Mouse (Mus musculus): ENCODE measurements around the gene Slc16a2. TPM values are rescaled to one million over a fixed set of nuclear protein-coding genes. Genes with fewer than 3 reads are reported as not detected.

The Slc16a2 gene
- polyA plus RNA-seq, 1 experiment from 2014 or later: 14.8 TPM

- WGBS: 31% methylated on average over 37 of the region's 37 CpGs
- Histone ChIP-seq H3K4me3 (replicated peaks; ENCODE audit: low read depth, low read length) (peak overlapping the region; percentile 51), H3K27me3 (ENCODE audit: insufficient read depth, low read length) (no peaks in the 10 kb centered on the region), H3K4me1 (replicated peaks; ENCODE audit: insufficient read depth, low read length) (no peaks in the 10 kb centered on the region), H3K36me3 (ENCODE audit: insufficient read depth, low read length) (no peaks in the 10 kb centered on the region), H3K27ac (peak overlapping the region; percentile 54; the same call in 1 of the 2 replicates), H3K9me3 (replicated peaks; ENCODE audit: low read length) (no peaks in the 10 kb centered on the region), H3K4me2 (ENCODE audit: low read length) (peak overlapping the region; percentile 76), H3K9ac (ENCODE audit: low read depth, low read length) (peak overlapping the region; percentile 58)
- ATAC-seq (replicated peaks; ENCODE audit: low FRiP score, low read depth) (peak; percentile 8), DNase-seq (ENCODE audit: low spot score) (peak; percentile 1)
- no peak for TF ChIP-seq CTCF (IDR thresholded peaks at IDR 0.05; ENCODE audit: low read depth)
Measured at GRCm38 (mm10) chrX:103821195-103821831, 470 bp downstream of the Slc16a2 start.

DNA sequence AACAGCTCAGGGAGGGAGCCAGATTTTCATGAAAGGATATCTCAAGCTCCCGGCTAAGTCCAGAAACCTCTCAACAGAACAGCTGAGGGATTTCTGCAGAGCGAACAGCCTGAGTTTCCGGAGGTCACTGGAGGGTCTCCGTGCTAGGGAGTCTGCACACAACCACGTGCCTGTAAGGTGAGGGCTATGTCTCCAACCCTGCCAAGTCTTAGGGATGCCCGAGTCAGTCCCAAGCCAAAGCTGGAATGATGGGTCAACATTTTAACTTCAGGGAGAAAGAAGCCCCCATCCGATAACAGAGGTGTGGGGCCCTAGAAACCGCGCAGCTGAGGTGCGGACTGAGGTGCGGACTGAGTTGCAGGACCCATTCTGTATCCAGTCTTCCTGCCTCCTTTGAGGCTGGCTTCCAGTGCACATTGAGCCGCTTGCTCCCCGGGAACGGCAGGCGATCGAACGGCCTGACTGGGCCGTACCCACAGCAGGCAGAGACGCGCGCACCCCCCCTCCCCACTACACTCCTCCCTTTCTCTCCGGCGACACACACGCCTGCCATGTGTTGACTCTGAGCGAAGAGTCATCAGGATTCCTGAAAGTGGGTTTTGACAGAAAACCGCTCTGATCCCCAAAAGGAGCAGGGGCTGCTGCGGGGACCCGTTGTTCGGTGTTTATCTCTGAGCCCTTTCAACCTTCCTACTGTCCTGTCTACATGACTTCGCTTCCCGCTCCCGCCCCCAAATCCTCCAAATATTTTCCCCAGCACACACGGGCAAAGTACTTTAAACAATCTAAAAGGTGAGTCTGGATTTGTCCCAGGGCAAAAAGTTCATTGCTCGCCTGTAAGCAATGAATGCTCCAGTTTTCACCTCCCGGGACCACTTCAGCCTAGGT is 1.2 kb downstream of the Slc16a2 start:
- H3K27ac ChIP-seq: no peak overlapping the region
- H3K9ac ChIP-seq (ENCODE audit: low read depth, low read length): peak overlapping the region; percentile 58
- H3K36me3 ChIP-seq (ENCODE audit: insufficient read depth, low read length): no peaks in the 10 kb centered on the region
- no peaks in the 10 kb centered on the region for H3K4me1 ChIP-seq (replicated peaks; ENCODE audit: insufficient read depth, low read length)
- TF ChIP-seq CTCF (IDR thresholded peaks at IDR 0.05; ENCODE audit: low read depth): no peak
- peak overlapping the region; percentile 76 for H3K4me2 ChIP-seq (ENCODE audit: low read length)
- H3K27me3 ChIP-seq (ENCODE audit: insufficient read depth, low read length): no peaks in the 10 kb centered on the region
- no peaks in the 10 kb centered on the region for H3K9me3 ChIP-seq (replicated peaks; ENCODE audit: low read length)
- 0 out of 2 replicates have a peak, but pooled peaks have one; percentile 24 for ATAC-seq (replicated peaks; ENCODE audit: low FRiP score, low read depth)
- peak; percentile 11 for DNase-seq (ENCODE audit: low spot score)
- H3K4me3 ChIP-seq (replicated peaks; ENCODE audit: low read depth, low read length): peak overlapping the region; percentile 51
- 33% methylated on average over 35 of the region's 35 CpGs for WGBS

DNA sequence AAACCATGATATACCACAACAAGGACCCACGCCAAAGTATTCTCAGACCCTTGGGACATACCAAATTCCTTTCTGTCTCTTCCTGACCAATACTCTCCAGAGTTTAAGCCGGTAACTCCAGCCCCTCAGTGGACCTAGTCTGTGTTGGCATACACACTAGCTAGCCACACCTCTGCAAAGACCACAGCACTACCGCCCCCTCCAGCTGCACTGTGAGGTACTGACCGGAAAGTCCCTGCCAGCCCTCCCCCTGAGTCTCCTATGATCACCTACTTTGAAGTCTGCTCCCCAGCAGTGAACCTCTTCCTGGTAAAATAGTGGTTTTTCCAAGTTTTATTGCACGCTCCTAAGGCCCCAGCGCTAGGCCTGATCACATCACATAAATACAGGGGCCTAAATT is 2.5 kb downstream of the Slc16a2 start:
- Histone ChIP-seq H3K36me3 (ENCODE audit: insufficient read depth, low read length) (no peaks in the 10 kb centered on the region), H3K27ac (no peak overlapping the region), H3K27me3 (ENCODE audit: insufficient read depth, low read length) (no peaks in the 10 kb centered on the region), H3K9ac (ENCODE audit: low read depth, low read length) (no peak overlapping the region), H3K9me3 (replicated peaks; ENCODE audit: low read length) (no peaks in the 10 kb centered on the region), H3K4me3 (replicated peaks; ENCODE audit: low read depth, low read length) (no peak overlapping the region), H3K4me1 (replicated peaks; ENCODE audit: insufficient read depth, low read length) (no peaks in the 10 kb centered on the region), H3K4me2 (ENCODE audit: low read length) (peak overlapping the region; percentile 76; the same call in 1 of the 2 replicates)
- TF ChIP-seq CTCF (IDR thresholded peaks at IDR 0.05; ENCODE audit: low read depth): 0 out of 2 replicates have a peak, but pooled peaks have one; percentile 15
- WGBS: 60% methylated on average over 6 of the region's 6 CpGs
- no peak for ATAC-seq (replicated peaks; ENCODE audit: low FRiP score, low read depth)
- DNase-seq (ENCODE audit: low spot score): peak; percentile 5

DNA sequence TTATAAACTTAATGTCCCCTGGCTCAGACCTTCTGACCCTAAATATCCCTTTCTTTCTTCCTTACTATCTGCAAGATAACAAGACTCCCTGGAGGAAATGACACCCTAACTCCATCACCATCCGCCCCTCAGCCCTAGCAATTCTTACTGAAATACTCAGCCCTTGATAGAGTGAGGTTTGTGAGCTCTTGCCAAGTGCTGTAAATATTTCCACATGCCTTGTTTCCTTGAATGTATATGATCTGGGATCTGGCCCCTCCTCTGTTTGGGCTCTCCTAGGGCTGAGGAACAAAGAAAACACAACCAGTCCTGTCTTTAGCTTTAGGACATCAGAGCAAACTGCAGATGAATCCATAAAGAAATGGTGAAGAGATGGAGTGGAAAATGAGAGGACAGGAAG is 9.1 kb downstream of the Slc16a2 start:
- no peak for TF ChIP-seq CTCF (IDR thresholded peaks at IDR 0.05; ENCODE audit: low read depth)
- no peaks in the 10 kb centered on the region for H3K4me1 ChIP-seq (replicated peaks; ENCODE audit: insufficient read depth, low read length)
- no peak overlapping the region for H3K27ac ChIP-seq
- no peak overlapping the region for H3K4me3 ChIP-seq (replicated peaks; ENCODE audit: low read depth, low read length)
- no peak overlapping the region for H3K9ac ChIP-seq (ENCODE audit: low read depth, low read length)
- H3K27me3 ChIP-seq (ENCODE audit: insufficient read depth, low read length): 0 out of 2 replicates have a peak, but pooled peaks cover 3% of the 10 kb centered on the region
- H3K36me3 ChIP-seq (ENCODE audit: insufficient read depth, low read length): no peaks in the 10 kb centered on the region
- 63% methylated on average over 1 of the region's 1 CpGs for WGBS
- ATAC-seq (replicated peaks; ENCODE audit: low FRiP score, low read depth): no peak
- no peak overlapping the region for H3K4me2 ChIP-seq (ENCODE audit: low read length)
- peak; percentile 8 for DNase-seq (ENCODE audit: low spot score)
- no peaks in the 10 kb centered on the region for H3K9me3 ChIP-seq (replicated peaks; ENCODE audit: low read length)

DNA sequence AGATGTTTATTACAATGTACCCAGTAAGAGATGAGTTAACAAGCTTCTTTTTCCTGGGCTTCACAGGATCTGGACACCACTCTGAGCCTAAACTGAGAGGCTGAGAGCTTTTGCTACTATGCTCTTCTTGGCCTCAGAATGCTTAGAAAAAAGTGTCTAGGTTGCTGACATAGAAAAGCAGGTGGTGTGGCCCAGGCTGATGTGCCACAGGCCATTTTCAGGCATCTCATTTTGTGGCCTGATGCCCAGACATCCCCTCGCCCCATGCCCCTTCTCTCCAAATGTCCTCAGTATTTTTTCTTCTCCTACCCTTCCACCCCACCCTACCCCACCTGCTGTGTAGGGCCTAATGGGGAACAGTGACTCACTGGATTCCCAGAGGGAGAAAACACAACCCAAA is 11.3 kb downstream of the Slc16a2 start:
- 73% methylated on average over 1 of the region's 1 CpGs for WGBS
- Histone ChIP-seq H3K4me1 (replicated peaks; ENCODE audit: insufficient read depth, low read length) (no peaks in the 10 kb centered on the region), H3K4me2 (ENCODE audit: low read length) (no peak overlapping the region), H3K36me3 (ENCODE audit: insufficient read depth, low read length) (no peaks in the 10 kb centered on the region), H3K27ac (no peak overlapping the region), H3K9ac (ENCODE audit: low read depth, low read length) (no peak overlapping the region), H3K4me3 (replicated peaks; ENCODE audit: low read depth, low read length) (no peak overlapping the region), H3K27me3 (ENCODE audit: insufficient read depth, low read length) (0 out of 2 replicates have a peak, but pooled peaks cover 3% of the 10 kb centered on the region), H3K9me3 (replicated peaks; ENCODE audit: low read length) (no peaks in the 10 kb centered on the region)
- no peak for DNase-seq (ENCODE audit: low spot score)
- no peak for TF ChIP-seq CTCF (IDR thresholded peaks at IDR 0.05; ENCODE audit: low read depth)
- no peak for ATAC-seq (replicated peaks; ENCODE audit: low FRiP score, low read depth)

DNA sequence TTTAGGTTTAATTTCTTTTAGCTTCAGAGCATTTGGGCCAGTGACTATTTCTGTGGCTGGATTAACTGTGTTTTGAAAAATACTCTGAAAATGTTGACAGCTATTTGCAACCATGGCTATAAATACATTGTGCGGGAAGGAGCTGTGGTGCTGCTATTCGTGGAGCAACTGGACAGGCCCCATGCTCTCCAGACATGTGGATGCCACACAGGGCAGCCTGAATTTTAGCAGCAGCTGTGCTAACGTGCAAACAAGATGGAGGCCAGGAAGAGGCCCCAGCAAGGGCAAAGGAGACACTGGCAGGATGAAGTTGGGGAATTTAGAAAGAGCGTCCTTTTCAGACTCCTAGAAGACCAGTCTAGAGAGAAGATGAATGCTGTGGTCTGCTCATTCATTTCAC is 15.4 kb downstream of the Slc16a2 start:
- H3K27me3 ChIP-seq (ENCODE audit: insufficient read depth, low read length): 0 out of 2 replicates have a peak, but pooled peaks cover 8% of the 10 kb centered on the region
- no peak for TF ChIP-seq CTCF (IDR thresholded peaks at IDR 0.05; ENCODE audit: low read depth)
- no peaks in the 10 kb centered on the region for H3K4me1 ChIP-seq (replicated peaks; ENCODE audit: insufficient read depth, low read length)
- no peak overlapping the region for H3K4me3 ChIP-seq (replicated peaks; ENCODE audit: low read depth, low read length)
- no peak overlapping the region for H3K27ac ChIP-seq
- H3K36me3 ChIP-seq (ENCODE audit: insufficient read depth, low read length): no peaks in the 10 kb centered on the region
- H3K9me3 ChIP-seq (replicated peaks; ENCODE audit: low read length): no peaks in the 10 kb centered on the region
- H3K4me2 ChIP-seq (ENCODE audit: low read length): no peak overlapping the region
- no peak for DNase-seq (ENCODE audit: low spot score)
- no peak overlapping the region for H3K9ac ChIP-seq (ENCODE audit: low read depth, low read length)
- no peak for ATAC-seq (replicated peaks; ENCODE audit: low FRiP score, low read depth)
- WGBS: 74% methylated on average over 4 of the region's 4 CpGs

All from kidney, postnatal 0 days (tissue).